Mouse (Mus musculus) mammary gland, adult 2 months (tissue): ENCODE results near the gene Olfr825. TPM values are rescaled to one million over a fixed set of nuclear protein-coding genes. Genes with fewer than 3 reads are reported as not detected.

Source experiments
- polyA plus RNA-seq: library from polyadenylated mRNA; depleted of rRNA; stranded (reverse); fragments of >200 nt; gene quantifications from 2 replicates; pipeline ENCODE4 v1.2.3, GENCODE M21; 2012; ENCODE audit warnings: low replicate concordance; rRNA removed

The Olfr825 gene
- not detected in 2 replicates for polyA plus RNA-seq

GRCm38 (mm10) chr10:130166666-130167065 is at the start of gene Olfr825:
Olfr825 (minus strand) TSS chr10:130166766.

GRCm38 (mm10) chr10:130214303-130214702 is 47.7 kb upstream of the Olfr825 start, which contains the start of gene Olfr827:
Olfr827 (minus strand) TSS chr10:130214403.

GRCm38 (mm10) chr10:130184086-130184485 is 17.5 kb upstream of the Olfr825 start, which contains the start of gene Olfr826:
Olfr826 (minus strand) TSS chr10:130184186.

GRCm38 (mm10) chr10:130129900-130130299 is 36.7 kb downstream of the Olfr825 start, which contains the start of gene Olfr824:
Olfr824 (minus strand) TSS chr10:130130000.

GRCm38 (mm10) chr10:130115283-130115682 is 51.3 kb downstream of the Olfr825 start, which contains the start of gene Olfr823:
Olfr823 (minus strand) TSS chr10:130115383.

Other genes starting within 250 kb of the Olfr825 start
- gene Olfr818, start 217.7 kb downstream of the Olfr825 start, polyA plus RNA-seq: not detected in 2 replicates
- not detected in 2 replicates for gene Olfr819, start 199.5 kb downstream of the Olfr825 start, polyA plus RNA-seq
- not detected in 2 replicates for gene Olfr247, start 190.6 kb downstream of the Olfr825 start, polyA plus RNA-seq
- not detected in 2 replicates for gene Gm10310, start 181.7 kb downstream of the Olfr825 start, polyA plus RNA-seq
- gene Olfr820, start 154.1 kb downstream of the Olfr825 start, polyA plus RNA-seq: not detected in 2 replicates
- gene Olfr821, start 136.4 kb downstream of the Olfr825 start, polyA plus RNA-seq: not detected in 2 replicates
- gene Olfr822, start 95.6 kb downstream of the Olfr825 start, polyA plus RNA-seq: not detected in 2 replicates
- not detected in 2 replicates for gene Olfr823, start 51.4 kb downstream of the Olfr825 start, polyA plus RNA-seq
- not detected in 2 replicates for gene Olfr824, start 36.8 kb downstream of the Olfr825 start, polyA plus RNA-seq
- not detected in 2 replicates for gene Olfr826, start 17.4 kb upstream of the Olfr825 start, polyA plus RNA-seq
- not detected in 2 replicates for gene Olfr827, start 47.6 kb upstream of the Olfr825 start, polyA plus RNA-seq
- gene Neurod4, start 113.5 kb upstream of the Olfr825 start, polyA plus RNA-seq: not detected in 2 replicates
- gene Tespa1, start 156.1 kb upstream of the Olfr825 start, polyA plus RNA-seq: 5.9 and 7.1 TPM in 2 replicates
- gene Vmn2r84, start 227.6 kb upstream of the Olfr825 start, polyA plus RNA-seq: not detected in 2 replicates